Mouse (Mus musculus) layer of hippocampus, adult 2 months (tissue): ENCODE data around the gene Cln6. TPM values are rescaled to one million over a fixed set of nuclear protein-coding genes. Genes with fewer than 3 reads are reported as not detected.
A peak's percentile ranks its signal among the peaks of the same experiment; 100 is the strongest.
"Not testable (repeated sequence)": the region's sequence is repeated elsewhere in the genome, so short reads cannot be mapped to it uniquely, and the experiment has no call there.

Experiments used
- DNase-seq, 2 experiments: peaks; one replicate each; pipeline ENCODE4 v3.0.0; 2022; ENCODE audit warnings: low spot score in 2 of 2
- H3K27ac ChIP-seq: fragments of 200-600 bp; 2 replicates; pipeline ENCODE4 v1.8.1; 2022
- H3K4me3 ChIP-seq: fragments of 200-600 bp; 2 replicates; pipeline ENCODE4 v1.8.1; 2022; ENCODE audit warnings: mild to moderate bottlenecking
- CTCF ChIP-seq: fragments of 200-600 bp; conservative IDR thresholded peaks from 2 replicates; pipeline ENCODE4 v1.8.1; 2022; ENCODE audit warnings: antibody characterized with exemption, mild to moderate bottlenecking, moderate library complexity
- total RNA-seq, 2 experiments: library from RNA; stranded (reverse); gene quantifications; 2 replicates each; pipeline ENCODE4 v1.2.3; 2021

Gene Cln6
- total RNA-seq, 2 experiments from 2014 or later: 12.1 to 12.2 TPM

GRCm38 (mm10) chr9:62817828-62818614, 20.6 kb upstream of the Cln6 start:
- no peak for DNase-seq
- no peak for TF ChIP-seq CTCF
- Histone ChIP-seq H3K27ac (no peak overlapping the region), H3K4me3 (no peak overlapping the region)

- DNase-seq: no peak
- TF ChIP-seq CTCF: no peak
- no peak overlapping the region for H3K27ac ChIP-seq
- no peak overlapping the region for H3K4me3 ChIP-seq
These were observed 19.1 kb upstream of the Cln6 start for GRCm38 (mm10) chr9:62819494-62819893.

- H3K4me3 ChIP-seq: not testable (repeated sequence)
These were observed 18.7 kb upstream of the Cln6 start for GRCm38 (mm10) chr9:62819910-62820309.

GRCm38 (mm10) chr9:62820829-62821228, 17.8 kb upstream of the Cln6 start:
- Histone ChIP-seq H3K27ac (no peak overlapping the region), H3K4me3 (no peak overlapping the region)
- DNase-seq: no peak
- TF ChIP-seq CTCF: no peak

More at GRCm38 (mm10) chr9:62819910-62820309, 18.7 kb upstream of the Cln6 start:
- not testable (repeated sequence) for H3K27ac ChIP-seq, DNase-seq

- H3K4me3 ChIP-seq: no peak overlapping the region
- no peak for DNase-seq
- H3K27ac ChIP-seq: no peak overlapping the region
- no peak for TF ChIP-seq CTCF
These were observed 16.8 kb upstream of the Cln6 start for GRCm38 (mm10) chr9:62821811-62822210.

GRCm38 (mm10) chr9:62825791-62826393, 12.7 kb upstream of the Cln6 start:
- H3K27ac ChIP-seq: no peak overlapping the region
- no peak overlapping the region for H3K4me3 ChIP-seq
- no peak for TF ChIP-seq CTCF
- no peak for DNase-seq

- no peak overlapping the region for H3K27ac ChIP-seq
- no peak for DNase-seq
- no peak overlapping the region for H3K4me3 ChIP-seq
- TF ChIP-seq CTCF: no peak
These were observed 12.1 kb upstream of the Cln6 start for GRCm38 (mm10) chr9:62826456-62826855.

- H3K4me3 ChIP-seq: peak overlapping the region; percentile 55
- TF ChIP-seq CTCF: peak; percentile 85
- H3K27ac ChIP-seq: peak overlapping the region; percentile 86
- peak; percentile 27 to 35 for DNase-seq
These were observed 10.5 kb upstream of the Cln6 start for GRCm38 (mm10) chr9:62827939-62828652.

- peak overlapping the region; percentile 55 for H3K4me3 ChIP-seq
- peak; percentile 85 for TF ChIP-seq CTCF
- H3K27ac ChIP-seq: peak overlapping the region; percentile 86
- peak; percentile 91 to 93 for DNase-seq
These were observed 9.9 kb upstream of the Cln6 start for GRCm38 (mm10) chr9:62828662-62829086.

- TF ChIP-seq CTCF: no peak
- Histone ChIP-seq H3K27ac (no peak overlapping the region), H3K4me3 (no peak overlapping the region)
- no peak for DNase-seq
These were observed 8.7 kb upstream of the Cln6 start for GRCm38 (mm10) chr9:62829877-62830276.

- DNase-seq: no peak
- no peak overlapping the region for H3K4me3 ChIP-seq
These were observed 3.7 kb upstream of the Cln6 start for GRCm38 (mm10) chr9:62834906-62835305.

GRCm38 (mm10) chr9:62835705-62836446, 2.7 kb upstream of the Cln6 start:
- TF ChIP-seq CTCF: peak; percentile 45

More at GRCm38 (mm10) chr9:62834906-62835305, 3.7 kb upstream of the Cln6 start:
- TF ChIP-seq CTCF: no peak
- no peak overlapping the region for H3K27ac ChIP-seq

More at GRCm38 (mm10) chr9:62835705-62836446, 2.7 kb upstream of the Cln6 start:
- no peak overlapping the region for H3K27ac ChIP-seq
- no peak overlapping the region for H3K4me3 ChIP-seq
- no peak for DNase-seq
